Mouse (Mus musculus): ENCODE results near the gene Kctd10. TPM values are rescaled to one million over a fixed set of nuclear protein-coding genes. Genes with fewer than 3 reads are reported as not detected.

Kctd10 gene
- 21.3 TPM for polyA plus RNA-seq (2014; fragmentation: Illumina TruSeq; extraction: RNeasy Lipid Tissue Mini Kit (QIAGEN cat#74804); ENCODE audit: low read depth, low replicate concordance)

GRCm38 (mm10) chr5:114380209-114381012 lies at the start of gene Kctd10, which contains the start of gene Ube3b:
Gene Kctd10, minus strand, starts transcription at chr5:114380508.
Gene Ube3b, plus strand, starts transcription at chr5:114380607.

Other genes starting within 250 kb of the Kctd10 start
- gene Acacb, start 234.0 kb downstream of the Kctd10 start, polyA plus RNA-seq (2014; fragmentation: Illumina TruSeq; extraction: RNeasy Lipid Tissue Mini Kit (QIAGEN cat#74804); ENCODE audit: low read depth, low replicate concordance): 1.4 TPM
- not detected for gene Foxn4, start 106.7 kb downstream of the Kctd10 start, polyA plus RNA-seq (2014; fragmentation: Illumina TruSeq; extraction: RNeasy Lipid Tissue Mini Kit (QIAGEN cat#74804); ENCODE audit: low read depth, low replicate concordance)
- not detected for gene Myo1h, start 91.3 kb downstream of the Kctd10 start, polyA plus RNA-seq (2014; fragmentation: Illumina TruSeq; extraction: RNeasy Lipid Tissue Mini Kit (QIAGEN cat#74804); ENCODE audit: low read depth, low replicate concordance)
- 3.8 TPM for gene Ube3b, start 99 bp upstream of the Kctd10 start, polyA plus RNA-seq (2014; fragmentation: Illumina TruSeq; extraction: RNeasy Lipid Tissue Mini Kit (QIAGEN cat#74804); ENCODE audit: low read depth, low replicate concordance)
- 5.2 TPM for gene Mmab, start 63.6 kb upstream of the Kctd10 start, polyA plus RNA-seq (2014; fragmentation: Illumina TruSeq; extraction: RNeasy Lipid Tissue Mini Kit (QIAGEN cat#74804); ENCODE audit: low read depth, low replicate concordance)
- gene Mvk, start 63.8 kb upstream of the Kctd10 start, polyA plus RNA-seq (2014; fragmentation: Illumina TruSeq; extraction: RNeasy Lipid Tissue Mini Kit (QIAGEN cat#74804); ENCODE audit: low read depth, low replicate concordance): 0.16 TPM
- 0.44 TPM for gene Fam222a, start 187.5 kb upstream of the Kctd10 start, polyA plus RNA-seq (2014; fragmentation: Illumina TruSeq; extraction: RNeasy Lipid Tissue Mini Kit (QIAGEN cat#74804); ENCODE audit: low read depth, low replicate concordance)

Measured in kidney, adult 10 weeks (tissue).